Mouse (Mus musculus): ENCODE measurements around the gene Sgms1.

Sgms1 gene

GRCm38 (mm10) chr19:32291130-32291529 is 98.4 kb downstream of the Sgms1 start:
- no peak for DNase-seq

GRCm38 (mm10) chr19:32288895-32289294 is 100.6 kb downstream of the Sgms1 start:
- no peak for DNase-seq

GRCm38 (mm10) chr19:32287839-32288238 is 101.7 kb downstream of the Sgms1 start:
- DNase-seq: no peak

GRCm38 (mm10) chr19:32285455-32285831 is 104.1 kb downstream of the Sgms1 start:
- no peak for DNase-seq

GRCm38 (mm10) chr19:32284681-32285454 is 104.6 kb downstream of the Sgms1 start:
- no peak for DNase-seq

GRCm38 (mm10) chr19:32281917-32282316 is 107.6 kb downstream of the Sgms1 start:
- no peak for DNase-seq

GRCm38 (mm10) chr19:32280380-32280779 is 109.1 kb downstream of the Sgms1 start:
- no peak for DNase-seq

- no peak for DNase-seq
These were observed 110.1 kb downstream of the Sgms1 start for GRCm38 (mm10) chr19:32279400-32279799.

GRCm38 (mm10) chr19:32277869-32278268 is 111.6 kb downstream of the Sgms1 start:
- no peak for DNase-seq

- no peak for DNase-seq
These were observed 112.2 kb downstream of the Sgms1 start for GRCm38 (mm10) chr19:32277287-32277686.

- DNase-seq: peak; percentile 32
These were observed 112.7 kb downstream of the Sgms1 start for GRCm38 (mm10) chr19:32276817-32277216.

GRCm38 (mm10) chr19:32276263-32276662 is 113.3 kb downstream of the Sgms1 start:
- no peak for DNase-seq

- DNase-seq: no peak
These were observed 114.2 kb downstream of the Sgms1 start for GRCm38 (mm10) chr19:32275068-32275925.

GRCm38 (mm10) chr19:32274145-32274544 is 115.4 kb downstream of the Sgms1 start:
- no peak for DNase-seq

- no peak for DNase-seq
These were observed 115.8 kb downstream of the Sgms1 start for GRCm38 (mm10) chr19:32273714-32274113.

GRCm38 (mm10) chr19:32272475-32273260 is 116.8 kb downstream of the Sgms1 start:
- peak; percentile 89 for DNase-seq

GRCm38 (mm10) chr19:32271455-32272200 is 117.9 kb downstream of the Sgms1 start:
- DNase-seq: peak; percentile 64

- no peak for DNase-seq
These were observed 119.7 kb downstream of the Sgms1 start for GRCm38 (mm10) chr19:32269844-32270176.

- DNase-seq: no peak
These were observed 120.2 kb downstream of the Sgms1 start for GRCm38 (mm10) chr19:32269141-32269843.

- no peak for DNase-seq
These were observed 121.0 kb downstream of the Sgms1 start for GRCm38 (mm10) chr19:32268562-32268961.

- no peak for DNase-seq
These were observed 122.9 kb downstream of the Sgms1 start for GRCm38 (mm10) chr19:32266385-32267252.
